Mouse (Mus musculus) G1E (cell line): ENCODE results near the gene Marc1. TPM values are rescaled to one million over a fixed set of nuclear protein-coding genes. Genes with fewer than 3 reads are reported as not detected.

ENCODE experiments used
- ATAC-seq: 2 replicates; pipeline ENCODE4 v1.8.0; 2016; ENCODE audit warnings: mild to moderate bottlenecking; ENCODE audit not compliant: insufficient number of reproducible peaks, poor library complexity, low FRiP score, severe bottlenecking; ENCODE audit errors: extremely low read depth
- DNase-seq: peaks from one replicate; pipeline ENCODE4 v3.0.0; 2012; ENCODE audit warnings: low spot score
- H3K27me3 ChIP-seq: 2 replicates; pipeline ENCODE4 v1.6.1; 2012; ENCODE audit warnings: mild to moderate bottlenecking, low read length, inconsistent platforms; ENCODE audit not compliant: insufficient read depth
- H3K36me3 ChIP-seq: replicated peaks from 2 replicates; pipeline ENCODE3; 2012; ENCODE audit warnings: mild to moderate bottlenecking, inconsistent platforms
- H3K4me1 ChIP-seq: 2 replicates; pipeline ENCODE4 v1.6.1; 2012; ENCODE audit warnings: low read depth, low read length, inconsistent platforms, mixed read lengths; ENCODE audit not compliant: insufficient read depth
- H3K4me3 ChIP-seq: 2 replicates; pipeline ENCODE4 v1.5.1; 2012; ENCODE audit warnings: low read depth, mild to moderate bottlenecking, inconsistent platforms, low read length, moderate library complexity, mixed read lengths
- H3K9me3 ChIP-seq: replicated peaks from 2 replicates; pipeline ENCODE4 v1.6.1; 2012; ENCODE audit warnings: inconsistent platforms
- CTCF ChIP-seq: IDR thresholded peaks from 2 replicates; pipeline ENCODE4 v1.5.1; 2012; ENCODE audit warnings: low read depth, low read length, inconsistent platforms, mixed read lengths
- GATA1 ChIP-seq: IDR thresholded peaks from 2 replicates; pipeline ENCODE4 v1.6.1; 2012; ENCODE audit warnings: borderline replicate concordance, low read length, inconsistent platforms, mixed read lengths
- GATA2 ChIP-seq: IDR thresholded peaks from 2 replicates; pipeline ENCODE4 v1.6.1; 2012; ENCODE audit warnings: low read depth, low read length, inconsistent platforms, borderline replicate concordance
- POLR2AphosphoS5 ChIP-seq: IDR thresholded peaks from 2 replicates; pipeline ENCODE4 v1.6.1; 2012; ENCODE audit warnings: low read depth, low read length, inconsistent platforms; ENCODE audit not compliant: insufficient replicate concordance
- TAL1 ChIP-seq: conservative IDR thresholded peaks from 2 replicates; pipeline ENCODE4 v1.6.1; 2012; ENCODE audit warnings: low read depth, low read length, inconsistent platforms, mixed read lengths
- polyA plus RNA-seq: library from polyadenylated mRNA; stranded (reverse); fragments of >175 nt; gene quantifications from 2 replicates; pipeline ENCODE4 v1.2.3, GENCODE M21; 2012
- total RNA-seq, 2 experiments: library from RNA; stranded (forward) in 1 of 2; stranded (reverse) in 1 of 2; fragments of 200-1000 nt in 1 of 2; fragments of >200 nt in 1 of 2; fragmentation: Nextera tagmentation in 1 of 2; gene quantifications; 2 replicates each; pipeline ENCODE4 v1.2.3; 2014 to 2017

The Marc1 gene
- total and polyA plus RNA-seq, 3 experiments = not detected

DNA sequence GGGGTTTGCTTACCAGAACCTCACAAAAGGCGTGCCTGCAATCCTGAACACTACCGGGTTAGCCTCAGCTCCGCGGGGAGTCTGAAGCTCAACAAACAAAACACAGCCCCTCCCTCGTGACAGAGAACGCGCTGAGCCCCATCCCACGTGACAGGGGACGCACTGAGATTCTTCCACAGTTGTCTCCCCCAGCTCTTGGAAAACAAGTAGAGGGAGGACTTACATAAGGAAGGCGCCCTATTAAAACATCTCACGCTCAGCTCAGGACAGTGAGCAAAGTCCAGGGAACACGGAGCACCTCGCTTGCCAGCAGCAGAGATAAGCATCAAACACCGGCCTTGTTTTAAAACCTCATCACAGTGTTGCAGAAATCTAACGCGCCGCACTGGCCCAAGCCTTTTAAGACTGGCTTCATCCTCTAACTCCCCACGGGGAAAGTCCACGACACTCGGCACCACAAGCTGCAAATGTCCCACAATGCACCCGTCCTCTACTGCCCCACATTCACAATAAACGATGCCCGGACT is 16.1 kb upstream of the Marc1 start:
- ATAC-seq = no peak
- peaks cover 81% of the 10 kb centered on the region for H3K36me3 ChIP-seq

DNA sequence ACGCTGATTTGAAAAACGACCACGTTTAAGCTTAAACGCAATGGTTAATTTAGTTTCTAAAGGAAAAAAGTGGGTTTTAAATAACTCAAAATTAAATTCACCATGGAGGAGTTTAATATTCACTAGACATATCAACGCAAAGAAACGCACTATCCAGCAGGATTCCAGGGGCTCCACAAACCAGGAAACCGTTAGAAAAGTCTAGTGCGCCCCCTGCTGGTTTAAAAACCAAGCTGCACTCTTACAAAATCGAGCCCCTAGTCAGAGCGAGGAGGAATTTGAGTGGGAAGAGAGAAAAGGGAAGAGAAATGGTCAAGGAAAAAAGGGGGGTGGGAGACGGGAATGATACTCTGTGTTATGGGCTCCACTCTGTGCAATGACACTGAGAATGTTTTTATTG is 14.0 kb upstream of the Marc1 start:
- no peak overlapping the region for H3K4me3 ChIP-seq
- no peak for ATAC-seq
- H3K36me3 ChIP-seq = peaks cover 76% of the 10 kb centered on the region
- H3K9me3 ChIP-seq = no peaks in the 10 kb centered on the region
- DNase-seq = no peak
- H3K4me1 ChIP-seq = peaks cover 5% of the 10 kb centered on the region
- TF ChIP-seq POLR2AphosphoS5 (no peak), CTCF (0 out of 2 replicates have a peak, but pooled peaks have one; percentile 9)
- H3K27me3 ChIP-seq = no peaks in the 10 kb centered on the region

More for the DNA sequence above, 16.1 kb upstream of the Marc1 start:
- no peak for TF ChIP-seq GATA1
- TF ChIP-seq GATA2 = no peak
- TF ChIP-seq CTCF = no peak
- no peak for TF ChIP-seq POLR2AphosphoS5
- TF ChIP-seq TAL1 = no peak
- H3K4me1 ChIP-seq = peaks cover 5% of the 10 kb centered on the region
- H3K4me3 ChIP-seq = no peak overlapping the region
- no peaks in the 10 kb centered on the region for H3K9me3 ChIP-seq
- no peak for DNase-seq
- no peaks in the 10 kb centered on the region for H3K27me3 ChIP-seq

DNA sequence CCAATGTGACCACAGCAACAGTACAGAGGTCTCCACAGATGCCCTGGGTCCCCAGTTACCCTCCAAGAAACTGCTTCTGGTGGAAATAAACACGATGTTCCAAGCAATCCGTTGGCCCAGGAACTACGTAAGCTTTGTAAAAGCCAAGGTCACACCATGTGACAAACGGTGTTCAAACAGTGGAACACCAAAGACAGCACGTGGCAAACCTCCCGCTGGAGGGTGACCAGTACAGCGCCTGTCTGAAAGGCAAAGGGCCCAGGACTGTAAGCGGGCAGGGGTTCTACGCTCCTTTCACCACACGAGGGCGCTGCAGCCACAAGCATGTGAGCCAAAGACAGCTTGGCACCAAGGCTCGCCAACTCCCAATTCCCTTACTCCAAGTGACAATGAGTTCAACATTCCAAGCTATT is 13.3 kb upstream of the Marc1 start:
- Histone ChIP-seq H3K4me3 (no peak overlapping the region), H3K9me3 (no peaks in the 10 kb centered on the region), H3K27me3 (no peaks in the 10 kb centered on the region), H3K36me3 (peaks cover 75% of the 10 kb centered on the region), H3K4me1 (peaks cover 5% of the 10 kb centered on the region)
- ATAC-seq = peak; percentile 85
- TF ChIP-seq GATA1 = no peak
- peak; percentile 96 for TF ChIP-seq CTCF
- no peak for TF ChIP-seq TAL1
- no peak for TF ChIP-seq POLR2AphosphoS5
- peak; percentile 43 for DNase-seq

DNA sequence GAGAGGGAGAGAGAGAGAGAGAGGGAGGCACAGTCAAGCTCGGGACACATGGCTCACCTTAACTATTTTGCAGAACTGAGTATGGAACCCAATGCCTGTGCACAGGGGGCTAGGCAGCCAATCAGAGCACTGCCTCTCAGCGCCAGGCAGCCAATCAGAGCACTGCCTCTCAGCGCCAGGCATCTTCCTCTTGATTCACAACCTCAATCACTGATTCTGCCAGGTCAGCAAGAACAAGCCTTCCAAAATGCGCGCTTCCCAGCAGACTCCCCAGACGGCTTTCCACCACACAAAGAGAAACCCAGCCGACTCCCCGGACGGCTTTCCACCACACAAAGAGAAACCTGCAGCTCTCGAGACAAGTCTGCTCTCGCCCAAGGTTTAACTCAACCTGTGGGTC is 11.6 kb upstream of the Marc1 start:
- Histone ChIP-seq H3K36me3 (peaks cover 80% of the 10 kb centered on the region), H3K27me3 (no peaks in the 10 kb centered on the region), H3K4me3 (no peak overlapping the region), H3K9me3 (no peaks in the 10 kb centered on the region), H3K4me1 (peaks cover 5% of the 10 kb centered on the region)
- TF ChIP-seq TAL1 = no peak
- TF ChIP-seq GATA1 = no peak
- TF ChIP-seq GATA2 = no peak
- TF ChIP-seq CTCF = no peak
- TF ChIP-seq POLR2AphosphoS5 = no peak
- ATAC-seq = no peak
- no peak for DNase-seq

DNA sequence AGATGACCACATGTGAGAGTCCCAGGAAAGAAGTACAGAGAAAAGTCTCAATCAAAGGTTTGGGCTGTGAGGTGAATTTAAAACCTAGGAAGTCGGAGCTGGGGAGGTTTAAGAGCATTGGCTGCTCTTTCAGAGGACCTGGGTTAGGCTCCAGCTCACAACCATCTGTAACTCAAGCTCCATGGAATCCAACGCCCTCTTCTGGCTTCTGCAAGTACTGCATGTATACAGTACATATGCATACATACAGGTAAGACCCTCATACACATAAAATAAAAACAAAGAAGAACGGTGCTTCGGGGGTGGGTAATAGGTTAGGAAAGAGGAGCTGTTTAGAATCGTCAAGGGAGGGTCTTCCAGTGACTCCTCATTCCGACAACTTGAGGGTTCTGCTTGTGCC is 6.7 kb upstream of the Marc1 start:
- peaks cover 76% of the 10 kb centered on the region for H3K36me3 ChIP-seq
- TF ChIP-seq TAL1 (no peak), CTCF (no peak)
- H3K4me1 ChIP-seq = no peaks in the 10 kb centered on the region
- no peak for ATAC-seq
- no peak overlapping the region for H3K4me3 ChIP-seq
- no peaks in the 10 kb centered on the region for H3K9me3 ChIP-seq
- no peak for DNase-seq
- no peaks in the 10 kb centered on the region for H3K27me3 ChIP-seq

DNA sequence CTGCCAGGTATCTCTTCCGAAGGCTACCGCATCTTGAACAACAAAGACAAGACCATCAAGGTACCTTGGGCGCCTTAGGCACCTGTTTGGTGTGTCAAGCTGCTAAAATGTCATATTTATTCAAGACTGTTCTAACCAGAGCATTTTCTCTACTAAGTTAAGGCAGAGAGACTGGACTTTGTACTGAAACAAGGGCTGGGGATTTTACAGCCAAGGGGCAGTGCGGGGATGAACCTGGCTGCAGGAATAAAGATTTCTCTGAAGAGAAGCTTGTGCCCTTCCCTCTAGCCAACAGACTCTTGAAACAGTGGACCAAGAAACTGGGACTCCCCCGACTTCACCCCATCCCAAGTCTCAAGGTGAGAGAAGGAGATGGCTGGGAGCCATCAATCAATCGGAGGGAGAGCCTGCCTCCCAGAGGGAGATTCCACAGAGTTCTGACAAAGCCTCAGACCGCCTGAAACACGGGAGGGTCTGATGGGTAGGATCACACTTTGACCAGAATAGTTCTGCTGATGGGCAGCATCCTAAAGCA is 670 bp upstream of the Marc1 start:
- H3K9me3 ChIP-seq = no peaks in the 10 kb centered on the region
- TF ChIP-seq GATA2 = no peak
- TF ChIP-seq TAL1 = no peak
- TF ChIP-seq CTCF = no peak
- no peak for TF ChIP-seq GATA1
- no peak for TF ChIP-seq POLR2AphosphoS5
- H3K36me3 ChIP-seq = peaks cover 32% of the 10 kb centered on the region
- H3K4me1 ChIP-seq = 0 out of 2 replicates have a peak, but pooled peaks cover 4% of the 10 kb centered on the region
- no peak overlapping the region for H3K4me3 ChIP-seq
- DNase-seq = no peak
- ATAC-seq = no peak
- H3K27me3 ChIP-seq = no peaks in the 10 kb centered on the region; the same call in 1 of the 2 replicates

DNA sequence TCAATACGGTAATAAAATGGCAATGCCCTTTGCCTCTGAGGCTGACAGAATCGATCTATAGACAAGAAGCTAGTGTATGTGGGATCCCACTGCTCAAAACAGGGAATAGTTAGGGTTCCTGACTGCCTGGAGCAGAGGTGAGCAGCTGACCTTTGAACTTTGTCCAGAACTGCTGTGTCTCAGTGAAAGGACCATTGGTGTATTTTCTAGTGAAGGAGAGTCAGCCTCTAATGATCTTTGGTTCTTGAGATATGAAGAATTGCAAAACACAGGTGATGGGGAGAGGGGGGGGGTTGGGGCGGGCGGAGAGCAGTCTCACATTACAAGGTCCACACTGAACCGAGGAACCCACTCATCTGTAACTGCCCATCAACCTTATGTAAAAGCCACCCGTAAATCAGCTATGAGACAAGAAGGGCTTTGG is 1.5 kb downstream of the Marc1 start:
- no peak for DNase-seq
- H3K27me3 ChIP-seq = no peaks in the 10 kb centered on the region; the same call in 1 of the 2 replicates
- ATAC-seq = no peak

More for the DNA sequence above, 1.5 kb downstream of the Marc1 start:
- no peak overlapping the region for H3K4me3 ChIP-seq
- TF ChIP-seq GATA2 (no peak), CTCF (no peak), POLR2AphosphoS5 (no peak), GATA1 (no peak), TAL1 (no peak)
- 0 out of 2 replicates have a peak, but pooled peaks cover 4% of the 10 kb centered on the region for H3K4me1 ChIP-seq
- peaks cover 21% of the 10 kb centered on the region for H3K36me3 ChIP-seq
- H3K9me3 ChIP-seq = no peaks in the 10 kb centered on the region
